Mouse (Mus musculus) lung, embryonic 14.5 days (tissue): ENCODE data around the gene Nab2. TPM values are rescaled to one million over a fixed set of nuclear protein-coding genes. Genes with fewer than 3 reads are reported as not detected.
A peak's percentile ranks its signal among the peaks of the same experiment; 100 is the strongest.

Experiments used
- ATAC-seq: fragments of 200-750 bp; cut with Nextera tagmentation; 2 replicates; pipeline ENCODE4 v1.8.0; 2017; ENCODE audit warnings: mild to moderate bottlenecking, moderate TSS enrichment, moderate library complexity; ENCODE audit not compliant: insufficient read depth
- DNase-seq: peaks from one replicate; pipeline ENCODE4 v3.0.0-alpha.2; 2015
- H3K27ac ChIP-seq: fragments of 300-500 bp; sonication (generic); 2 replicates; pipeline ENCODE4 v1.5.1; 2014; ENCODE audit warnings: low read depth, mild to moderate bottlenecking, moderate library complexity
- H3K27me3 ChIP-seq: fragments of 300-500 bp; sonication (generic); 2 replicates; pipeline ENCODE4 v1.6.1; 2014; ENCODE audit warnings: low read length, control low read depth; ENCODE audit not compliant: insufficient read depth
- H3K36me3 ChIP-seq: fragments of 300-500 bp; sonication (generic); 2 replicates; pipeline ENCODE4 v1.6.1; 2014; ENCODE audit warnings: control low read depth; ENCODE audit not compliant: insufficient read depth
- H3K4me1 ChIP-seq: fragments of 300-500 bp; sonication (generic); 2 replicates; pipeline ENCODE4 v1.6.1; 2014; ENCODE audit warnings: antibody characterized with exemption, control low read depth; ENCODE audit not compliant: insufficient read depth
- H3K4me2 ChIP-seq: fragments of 300-500 bp; sonication (generic); 2 replicates; pipeline ENCODE4 v1.6.1; 2014; ENCODE audit warnings: mild to moderate bottlenecking
- H3K4me3 ChIP-seq: fragments of 300-500 bp; sonication (generic); 2 replicates; pipeline ENCODE4 v1.5.1; 2014; ENCODE audit warnings: low read depth, low read length
- H3K9ac ChIP-seq: fragments of 300-500 bp; sonication (generic); 2 replicates; pipeline ENCODE4 v1.6.1; 2014
- H3K9me3 ChIP-seq: fragments of 300-500 bp; sonication (generic); 2 replicates; pipeline ENCODE4 v1.6.1; 2016; ENCODE audit warnings: low read depth, low read length, control low read depth
- CTCF ChIP-seq: IDR thresholded peaks from 2 replicates; pipeline ENCODE4 v1.5.1; 2016; ENCODE audit warnings: antibody characterized with exemption, low read depth
- WGBS: fragments of 180-500 bp; shearing (Covaris S2); extraction: QIAGEN DNeasy Blood & Tissue Kit; methylation state at CpG from one replicate; pipeline ENCODE4 v1.1.7; 2014; 5-methylcytosine and 5-hydroxymethylcytosine counted together
- polyA plus RNA-seq: library from polyadenylated mRNA; unstranded; fragments of >200 nt; fragmentation: Nextera tagmentation; extraction: Ambion mirVana; gene quantifications from 2 replicates; pipeline ENCODE4 v1.2.1, GENCODE M21; 2014

The Nab2 gene
- polyA plus RNA-seq, 1 experiment from 2014 or later = 13.5 TPM

DNA sequence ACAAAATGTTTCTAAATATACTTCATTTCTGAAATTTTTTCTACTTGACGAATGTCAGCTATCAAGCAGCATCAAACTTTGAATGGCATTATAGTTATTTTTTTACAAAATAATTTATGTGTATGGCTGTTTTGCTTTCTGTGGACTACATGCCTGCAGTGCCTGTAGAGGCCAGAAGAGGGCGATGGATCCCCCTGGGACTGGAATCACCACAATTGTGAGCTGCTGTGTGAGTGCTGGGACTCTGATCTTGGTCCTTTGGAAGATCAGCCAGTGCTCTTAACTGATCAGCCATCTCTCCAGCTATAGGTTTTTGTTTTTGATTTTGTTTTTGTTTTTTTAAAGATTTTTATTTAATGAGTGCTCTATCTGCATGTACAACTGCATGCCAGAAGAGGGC, 2.9 kb upstream of the Nab2 start:
- WGBS = 37% methylated on average over 2 of the region's 2 CpGs
- H3K4me1 ChIP-seq = peaks cover 7% of the 10 kb centered on the region; the same call in 1 of the 2 replicates
- H3K4me2 ChIP-seq = no peak overlapping the region
- H3K9ac ChIP-seq = no peak overlapping the region
- H3K9me3 ChIP-seq = no peaks in the 10 kb centered on the region
- no peaks in the 10 kb centered on the region for H3K27me3 ChIP-seq
- no peak overlapping the region for H3K4me3 ChIP-seq
- no peak for ATAC-seq
- TF ChIP-seq CTCF = peak; percentile 62
- H3K27ac ChIP-seq = no peak overlapping the region
- no peaks in the 10 kb centered on the region for H3K36me3 ChIP-seq
- peak; percentile 56 for DNase-seq

DNA sequence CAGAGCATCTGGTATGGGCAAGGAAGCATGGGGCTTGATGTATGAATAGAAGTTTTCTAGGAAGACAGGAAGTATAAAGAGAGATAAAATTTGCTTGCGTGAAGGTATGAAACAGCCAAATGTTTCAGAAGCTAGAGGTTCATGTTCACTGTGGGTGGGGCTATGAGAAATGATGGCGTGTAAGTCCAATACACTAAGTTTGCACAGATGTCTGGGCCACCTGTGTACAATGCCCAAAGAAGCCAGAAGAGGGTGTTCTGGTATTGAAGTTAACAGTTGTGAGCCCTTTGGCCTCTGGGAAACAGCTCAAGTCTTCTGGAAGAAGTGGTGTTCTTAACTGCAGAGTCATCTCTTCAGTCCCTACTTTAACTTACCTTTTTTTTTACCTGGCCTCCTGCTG, 1.8 kb upstream of the Nab2 start:
- DNase-seq (no peak), ATAC-seq (no peak)
- WGBS = 90% methylated on average over 2 of the region's 2 CpGs
- Histone ChIP-seq H3K4me3 (no peak overlapping the region), H3K9me3 (no peaks in the 10 kb centered on the region), H3K36me3 (no peaks in the 10 kb centered on the region), H3K27me3 (no peaks in the 10 kb centered on the region), H3K9ac (no peak overlapping the region), H3K27ac (no peak overlapping the region), H3K4me2 (no peak overlapping the region), H3K4me1 (peaks cover 7% of the 10 kb centered on the region; the same call in 1 of the 2 replicates)
- TF ChIP-seq CTCF = no peak; the same call in 1 of the 2 replicates

DNA sequence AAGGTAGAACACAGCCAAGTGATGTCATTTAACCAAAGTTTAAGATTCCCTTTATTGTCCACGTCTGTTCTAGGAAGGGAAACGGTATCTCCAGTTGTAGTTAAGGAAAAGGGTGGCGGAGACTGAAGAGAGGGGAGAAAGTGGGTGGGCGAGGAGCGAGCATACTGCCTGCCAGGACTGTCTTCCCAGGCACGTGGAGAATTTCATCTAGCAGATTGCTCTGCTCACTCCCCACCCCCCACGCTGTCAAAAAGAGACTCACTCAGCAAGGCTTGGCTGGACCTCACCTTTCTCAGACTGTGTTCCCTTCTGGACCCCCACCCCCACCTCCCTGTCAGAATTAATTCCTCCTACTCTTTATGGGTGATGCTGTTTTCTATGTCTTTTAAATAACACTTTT, 802 bp upstream of the Nab2 start:
- H3K4me3 ChIP-seq = no peak overlapping the region
- peak overlapping the region; percentile 98 for H3K27ac ChIP-seq
- TF ChIP-seq CTCF = no peak
- H3K9ac ChIP-seq = no peak overlapping the region
- DNase-seq (peak; percentile 79), ATAC-seq (no peak)
- peaks cover 15% of the 10 kb centered on the region for H3K4me1 ChIP-seq
- peak overlapping the region; percentile 88 for H3K4me2 ChIP-seq
- H3K9me3 ChIP-seq = no peaks in the 10 kb centered on the region
- no peaks in the 10 kb centered on the region for H3K27me3 ChIP-seq
- peaks cover 9% of the 10 kb centered on the region; the same call in 1 of the 2 replicates for H3K36me3 ChIP-seq
- WGBS = 10% methylated on average over 7 of the region's 7 CpGs

DNA sequence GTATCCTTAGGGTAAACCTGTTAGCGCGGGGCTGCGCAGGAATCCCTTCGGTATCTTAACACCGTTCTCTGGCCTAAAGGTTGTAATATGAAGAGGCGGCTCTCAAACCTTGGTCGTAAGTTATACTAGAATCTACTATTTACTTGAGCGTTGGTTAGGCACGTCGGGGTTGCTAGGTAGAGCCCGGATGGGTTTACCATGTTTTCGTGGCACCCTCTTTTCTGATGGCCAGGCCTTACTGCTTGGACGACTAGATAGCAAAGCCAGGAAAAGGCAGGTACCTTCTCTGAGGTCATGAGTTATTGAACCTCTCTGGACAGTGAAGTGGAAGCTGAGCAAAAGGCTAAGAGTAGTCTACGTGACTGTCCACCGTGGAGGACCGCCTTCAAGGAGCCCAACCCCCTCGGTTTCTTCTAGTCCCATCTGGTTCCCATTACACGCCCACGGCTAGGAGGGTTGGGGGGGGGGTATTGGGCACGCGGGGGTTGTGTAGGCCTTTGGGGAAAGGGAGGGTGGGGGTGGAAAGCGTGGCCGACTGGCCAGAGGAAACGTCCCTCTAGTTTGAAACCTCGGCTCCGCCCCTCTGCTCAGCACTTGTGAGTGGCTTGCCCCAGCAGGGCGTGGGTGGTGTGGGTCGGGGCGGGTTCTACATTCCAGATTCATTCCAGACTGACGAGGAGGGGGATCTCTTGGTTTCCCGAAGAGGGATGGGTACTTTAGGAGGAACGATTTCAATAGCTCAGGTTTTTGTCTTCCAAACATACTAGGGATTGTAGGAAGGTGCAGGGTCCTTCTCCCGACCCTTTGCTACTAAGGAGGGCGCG, 887 bp downstream of the Nab2 start:
- under 1% methylated on average over 35 of the region's 35 CpGs for WGBS
- TF ChIP-seq CTCF = no peak
- ATAC-seq (peak; percentile 63), DNase-seq (peak; percentile 93)
- H3K27me3 ChIP-seq = no peaks in the 10 kb centered on the region
- H3K36me3 ChIP-seq = peaks cover 26% of the 10 kb centered on the region
- H3K4me3 ChIP-seq = peak overlapping the region; percentile 75
- H3K9me3 ChIP-seq = no peaks in the 10 kb centered on the region
- H3K4me2 ChIP-seq = peak overlapping the region; percentile 88
- peak overlapping the region; percentile 98 for H3K27ac ChIP-seq
- peaks cover 27% of the 10 kb centered on the region for H3K4me1 ChIP-seq
- peak overlapping the region; percentile 77 for H3K9ac ChIP-seq

DNA sequence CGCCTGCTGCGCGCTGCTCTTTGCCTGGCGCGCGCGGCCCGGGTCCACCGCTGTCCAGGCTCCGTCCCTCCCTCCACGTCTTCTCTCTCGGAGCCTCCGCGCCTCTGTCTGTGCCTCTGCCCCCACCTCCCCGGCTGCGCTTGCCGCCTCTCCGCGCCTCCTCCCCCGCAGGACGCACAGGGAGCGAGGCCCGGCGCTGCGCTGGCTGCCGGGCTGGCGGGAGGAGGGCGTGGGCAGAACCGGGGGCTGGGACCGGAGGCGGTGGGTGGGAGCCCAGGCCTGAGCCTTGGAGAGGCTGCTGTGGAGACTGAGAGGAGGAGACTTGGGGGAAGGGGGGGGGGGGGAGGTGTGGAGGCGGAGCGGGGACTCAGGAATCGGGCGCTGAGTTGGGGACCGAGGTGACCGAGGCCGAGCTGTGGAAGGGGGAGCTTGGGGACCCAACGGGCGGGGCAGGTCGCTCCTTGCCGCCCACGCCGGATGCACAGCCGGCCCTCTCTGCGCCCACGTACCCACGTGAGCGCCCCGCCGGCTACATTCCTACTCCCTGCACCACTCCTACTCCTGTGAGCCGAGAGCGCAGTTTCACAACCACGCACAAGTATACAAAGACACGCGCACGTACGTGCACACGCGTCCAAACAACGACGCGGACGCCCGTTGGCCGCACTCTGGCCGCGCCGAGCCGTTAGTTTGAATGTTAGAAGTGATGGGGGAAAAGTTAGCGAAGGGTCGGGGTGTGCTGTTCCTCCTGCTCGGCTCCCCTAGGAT, 1.7 kb downstream of the Nab2 start, which contains the start of gene Nemp1:
Gene Nemp1, plus strand, starts transcription at position 401 of the 768 bp plus-strand sequence.
- TF ChIP-seq CTCF = no peak
- peak; percentile 88 for DNase-seq
- peaks cover 27% of the 10 kb centered on the region for H3K36me3 ChIP-seq
- peak within 1 kb of the TSS; percentile 98 for H3K27ac ChIP-seq
- no peaks in the 10 kb centered on the region for H3K9me3 ChIP-seq
- H3K4me2 ChIP-seq = peak within 1 kb of the TSS; percentile 88
- peak within 1 kb of the TSS; percentile 75 for H3K4me3 ChIP-seq
- H3K9ac ChIP-seq = peak within 1 kb of the TSS; percentile 77
- ATAC-seq = peak; percentile 69
- under 1% methylated on average over 72 of the region's 73 CpGs for WGBS
- H3K27me3 ChIP-seq = no peaks in the 10 kb centered on the region
- H3K4me1 ChIP-seq = peaks cover 32% of the 10 kb centered on the region

DNA sequence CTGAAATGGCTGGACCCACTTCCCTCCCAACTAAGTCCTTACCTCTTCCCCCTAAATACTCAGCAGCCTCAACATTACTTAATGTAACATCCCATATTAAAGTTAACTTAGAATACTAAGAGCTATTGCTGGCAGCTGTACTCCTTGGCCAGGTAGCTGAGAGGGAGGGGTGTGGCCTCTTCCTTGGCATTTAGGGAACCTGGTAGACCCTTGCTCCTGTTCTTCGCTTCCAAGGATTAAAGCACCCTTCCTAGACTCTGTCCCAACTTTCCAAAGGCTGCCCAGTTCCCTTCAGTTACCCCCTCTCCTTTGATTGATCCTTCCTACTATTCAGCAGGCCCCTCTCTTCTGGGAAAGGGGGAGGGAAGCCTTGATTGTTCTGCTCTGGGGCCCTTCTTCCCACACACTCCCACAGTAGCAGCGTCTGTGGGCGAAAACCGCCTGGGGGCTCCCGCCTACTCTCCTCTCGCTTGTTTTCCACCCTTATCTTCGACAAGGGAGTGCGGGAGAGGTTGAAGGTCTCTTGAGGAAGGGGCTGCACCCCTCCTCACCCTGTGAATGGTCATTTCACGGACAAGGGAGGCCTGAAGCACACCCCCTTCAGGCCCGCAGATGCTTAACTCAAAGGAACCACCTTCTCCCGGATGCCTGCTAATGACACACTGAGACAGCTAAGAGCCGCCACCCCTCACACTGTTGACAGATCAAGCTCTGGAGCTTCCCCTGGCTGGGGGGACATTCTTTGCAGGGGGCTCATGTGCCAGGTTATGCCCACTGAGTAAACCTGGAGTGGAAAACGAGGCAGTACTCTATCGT, 2.8 kb downstream of the Nab2 start:
- DNase-seq (peak; percentile 59), ATAC-seq (no peak)
- peak overlapping the region; percentile 75 for H3K4me3 ChIP-seq
- 7% methylated on average over 14 of the region's 14 CpGs for WGBS
- peaks cover 38% of the 10 kb centered on the region for H3K36me3 ChIP-seq
- H3K9me3 ChIP-seq = no peaks in the 10 kb centered on the region
- H3K4me2 ChIP-seq = peak overlapping the region; percentile 88
- peaks cover 37% of the 10 kb centered on the region for H3K4me1 ChIP-seq
- TF ChIP-seq CTCF = 0 out of 2 replicates have a peak, but pooled peaks have one; percentile 13
- H3K27ac ChIP-seq = peak overlapping the region; percentile 98
- H3K9ac ChIP-seq = peak overlapping the region; percentile 77
- no peaks in the 10 kb centered on the region for H3K27me3 ChIP-seq
